Mouse (Mus musculus): ENCODE data around the gene Adamts2. TPM values are rescaled to one million over a fixed set of nuclear protein-coding genes. Genes with fewer than 3 reads are reported as not detected.

Adamts2 gene
- polyA plus RNA-seq, 1 experiment from 2014 or later: 13.6 TPM

GRCm38 (mm10) chr11:50827010-50827953, 225.4 kb downstream of the Adamts2 start, which contains the start of gene Zfp354c:
TSS of gene Zfp354c (minus strand) at chr11:50827724.
- Histone ChIP-seq H3K36me3 (peaks cover 14% of the 10 kb centered on the region; the same call in 1 of the 2 replicates), H3K4me3 (replicated peaks) (peak within 1 kb of the TSS; percentile 93), H3K9me3 (no peaks in the 10 kb centered on the region), H3K27ac (peak within 1 kb of the TSS; percentile 61; the same call in 1 of the 2 replicates), H3K27me3 (replicated peaks) (no peaks in the 10 kb centered on the region), H3K9ac (peak within 1 kb of the TSS; percentile 68), H3K4me1 (0 out of 2 replicates have a peak, but pooled peaks cover 4% of the 10 kb centered on the region), H3K4me2 (peak within 1 kb of the TSS; percentile 59)
- peak; percentile 95 for ATAC-seq (ENCODE audit: insufficient read depth, low FRiP score, low read depth)
- 1% methylated on average over 45 of the region's 45 CpGs for WGBS

GRCm38 (mm10) chr11:50835727-50836126, 233.8 kb downstream of the Adamts2 start:
- 83% methylated on average over 4 of the region's 4 CpGs for WGBS
- no peak for ATAC-seq (ENCODE audit: insufficient read depth, low FRiP score, low read depth)
- peaks cover 10% of the 10 kb centered on the region; the same call in 1 of the 2 replicates for H3K36me3 ChIP-seq
- no peak overlapping the region for H3K27ac ChIP-seq
- H3K4me1 ChIP-seq: peaks cover 7% of the 10 kb centered on the region
- no peak overlapping the region for H3K9ac ChIP-seq
- H3K4me2 ChIP-seq: no peak overlapping the region
- peaks cover 4% of the 10 kb centered on the region; the same call in 1 of the 2 replicates for H3K9me3 ChIP-seq
- H3K4me3 ChIP-seq (replicated peaks): no peak overlapping the region
- H3K27me3 ChIP-seq (replicated peaks): no peaks in the 10 kb centered on the region

- H3K4me1 ChIP-seq: peaks cover 11% of the 10 kb centered on the region
- WGBS: 11% methylated on average over 22 of the region's 22 CpGs
- peak within 1 kb of the TSS; percentile 91 for H3K27ac ChIP-seq
These were observed 239.3 kb downstream of the Adamts2 start, which contains the start of gene Zfp879 for GRCm38 (mm10) chr11:50841023-50841735. TSS of gene Zfp879 (minus strand) at chr11:50841552.

GRCm38 (mm10) chr11:50845951-50846350, 244.1 kb downstream of the Adamts2 start:
- Histone ChIP-seq H3K27me3 (replicated peaks) (peaks cover 35% of the 10 kb centered on the region), H3K36me3 (no peaks in the 10 kb centered on the region), H3K4me3 (replicated peaks) (no peak overlapping the region), H3K27ac (no peak overlapping the region), H3K9me3 (no peaks in the 10 kb centered on the region), H3K9ac (no peak overlapping the region), H3K4me2 (no peak overlapping the region), H3K4me1 (peaks cover 7% of the 10 kb centered on the region)
- no peak for ATAC-seq (ENCODE audit: insufficient read depth, low FRiP score, low read depth)
- 83% methylated on average over 3 of the region's 3 CpGs for WGBS

More at GRCm38 (mm10) chr11:50841023-50841735, 239.3 kb downstream of the Adamts2 start, which contains the start of gene Zfp879:
- peak within 1 kb of the TSS; percentile 61 for H3K4me2 ChIP-seq
- H3K9ac ChIP-seq: peak within 1 kb of the TSS; percentile 27; the same call in 1 of the 2 replicates
- H3K9me3 ChIP-seq: no peaks in the 10 kb centered on the region
- peak within 1 kb of the TSS; percentile 41 for H3K4me3 ChIP-seq (replicated peaks)
- no peaks in the 10 kb centered on the region for H3K27me3 ChIP-seq (replicated peaks)
- peak; percentile 95 for ATAC-seq (ENCODE audit: insufficient read depth, low FRiP score, low read depth)
- no peaks in the 10 kb centered on the region for H3K36me3 ChIP-seq

GRCm38 (mm10) chr11:50847047-50847446, 245.2 kb downstream of the Adamts2 start:
- WGBS: 74% methylated on average over 5 of the region's 5 CpGs
- Histone ChIP-seq H3K4me1 (peaks cover 12% of the 10 kb centered on the region), H3K27me3 (replicated peaks) (peaks cover 46% of the 10 kb centered on the region), H3K27ac (no peak overlapping the region), H3K9me3 (no peaks in the 10 kb centered on the region), H3K4me3 (replicated peaks) (no peak overlapping the region), H3K9ac (no peak overlapping the region), H3K4me2 (no peak overlapping the region), H3K36me3 (no peaks in the 10 kb centered on the region)
- ATAC-seq (ENCODE audit: insufficient read depth, low FRiP score, low read depth): no peak

GRCm38 (mm10) chr11:50848520-50849137, 246.7 kb downstream of the Adamts2 start:
- no peak overlapping the region for H3K27ac ChIP-seq
- H3K4me2 ChIP-seq: no peak overlapping the region
- H3K4me3 ChIP-seq (replicated peaks): no peak overlapping the region
- no peaks in the 10 kb centered on the region for H3K36me3 ChIP-seq
- peaks cover 59% of the 10 kb centered on the region for H3K27me3 ChIP-seq (replicated peaks)
- no peaks in the 10 kb centered on the region for H3K9me3 ChIP-seq
- H3K9ac ChIP-seq: no peak overlapping the region
- peaks cover 12% of the 10 kb centered on the region for H3K4me1 ChIP-seq
- ATAC-seq (ENCODE audit: insufficient read depth, low FRiP score, low read depth): no peak
- 26% methylated on average over 3 of the region's 3 CpGs for WGBS

GRCm38 (mm10) chr11:50849310-50849709, 247.4 kb downstream of the Adamts2 start:
- no peak overlapping the region for H3K27ac ChIP-seq
- 1% methylated on average over 10 of the region's 10 CpGs for WGBS
- H3K4me1 ChIP-seq: peaks cover 12% of the 10 kb centered on the region
- H3K4me2 ChIP-seq: no peak overlapping the region
- peak overlapping the region; percentile 17; the same call in 1 of the 2 replicates for H3K4me3 ChIP-seq (replicated peaks)
- no peaks in the 10 kb centered on the region for H3K36me3 ChIP-seq
- no peak for ATAC-seq (ENCODE audit: insufficient read depth, low FRiP score, low read depth)
- H3K9me3 ChIP-seq: no peaks in the 10 kb centered on the region
- H3K9ac ChIP-seq: no peak overlapping the region
- peaks cover 59% of the 10 kb centered on the region for H3K27me3 ChIP-seq (replicated peaks)

- Histone ChIP-seq H3K27ac (no peak within 1 kb of the TSS), H3K4me2 (peak within 1 kb of the TSS; percentile 78), H3K36me3 (no peaks in the 10 kb centered on the region), H3K4me3 (replicated peaks) (peak within 1 kb of the TSS; percentile 38), H3K9ac (peak within 1 kb of the TSS; percentile 12; the same call in 1 of the 2 replicates), H3K9me3 (no peaks in the 10 kb centered on the region), H3K4me1 (peaks cover 12% of the 10 kb centered on the region), H3K27me3 (replicated peaks) (peaks cover 59% of the 10 kb centered on the region)
- WGBS: 2% methylated on average over 11 of the region's 11 CpGs
- no peak for ATAC-seq (ENCODE audit: insufficient read depth, low FRiP score, low read depth)
These were observed 248.4 kb downstream of the Adamts2 start, which contains the start of gene Grm6 for GRCm38 (mm10) chr11:50850177-50850735. TSS of gene Grm6 (plus strand) at chr11:50850685.

- Histone ChIP-seq H3K9ac (peak overlapping the region; percentile 12; the same call in 1 of the 2 replicates), H3K27ac (no peak overlapping the region), H3K27me3 (replicated peaks) (peaks cover 59% of the 10 kb centered on the region), H3K9me3 (no peaks in the 10 kb centered on the region), H3K4me2 (peak overlapping the region; percentile 78), H3K4me1 (peaks cover 12% of the 10 kb centered on the region), H3K4me3 (replicated peaks) (peak overlapping the region; percentile 38), H3K36me3 (no peaks in the 10 kb centered on the region)
- under 1% methylated on average over 59 of the region's 72 CpGs for WGBS
- ATAC-seq (ENCODE audit: insufficient read depth, low FRiP score, low read depth): no peak
These were observed 249.2 kb downstream of the Adamts2 start for GRCm38 (mm10) chr11:50850989-50851601.
